Mouse (Mus musculus) liver, embryonic 14.5 days (tissue): Measurements from ENCODE around the gene Lysmd4.

Experiments used
- CTCF ChIP-seq: IDR thresholded peaks from 2 replicates; pipeline ENCODE4 v1.5.1; 2016; ENCODE audit warnings: antibody characterized with exemption, low read depth, control low read depth
- EP300 ChIP-seq: IDR thresholded peaks from 2 replicates; pipeline ENCODE4 v1.6.1; 2016; ENCODE audit warnings: antibody characterized with exemption, low read depth

DNA sequence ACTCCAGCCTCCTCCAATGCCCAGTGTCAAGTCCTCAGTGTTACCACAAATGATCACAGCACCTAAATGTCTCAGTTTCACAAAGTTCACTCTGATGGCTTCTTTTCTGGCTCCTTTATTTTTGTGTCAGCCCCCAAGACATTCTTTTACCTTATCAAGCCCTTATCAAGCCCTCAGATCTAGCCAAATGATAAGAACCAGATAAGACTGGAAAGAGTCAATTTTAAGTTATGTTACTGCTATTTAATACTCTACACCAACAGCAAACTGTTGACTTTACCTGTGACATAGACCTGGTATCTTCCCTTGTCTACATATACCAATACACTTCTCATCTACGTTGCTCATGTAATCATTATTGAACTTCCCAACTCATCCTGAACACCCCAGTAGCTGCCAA is 74.1 kb downstream of the Lysmd4 start:
- TF ChIP-seq CTCF (no peak), EP300 (no peak)
